Mouse (Mus musculus) thymus, postnatal 14 days (tissue): ENCODE results near the gene Tmem176b.

ENCODE experiments used
- DNase-seq: peaks from one replicate; pipeline ENCODE4 v3.0.0; 2021

Tmem176b gene

GRCm38 (mm10) chr6:48784406-48784805 lies 56.9 kb downstream of the Tmem176b start:
- no peak for DNase-seq
